Mouse (Mus musculus): ENCODE data around the gene Smyd3. TPM values are rescaled to one million over a fixed set of nuclear protein-coding genes. Genes with fewer than 3 reads are reported as not detected.
"Not testable (repeated sequence)": the region's sequence is repeated elsewhere in the genome, so short reads cannot be mapped to it uniquely, and the experiment has no call there.

Smyd3 gene
- polyA plus RNA-seq, 1 experiment from 2014 or later = 18.3 TPM

DNA sequence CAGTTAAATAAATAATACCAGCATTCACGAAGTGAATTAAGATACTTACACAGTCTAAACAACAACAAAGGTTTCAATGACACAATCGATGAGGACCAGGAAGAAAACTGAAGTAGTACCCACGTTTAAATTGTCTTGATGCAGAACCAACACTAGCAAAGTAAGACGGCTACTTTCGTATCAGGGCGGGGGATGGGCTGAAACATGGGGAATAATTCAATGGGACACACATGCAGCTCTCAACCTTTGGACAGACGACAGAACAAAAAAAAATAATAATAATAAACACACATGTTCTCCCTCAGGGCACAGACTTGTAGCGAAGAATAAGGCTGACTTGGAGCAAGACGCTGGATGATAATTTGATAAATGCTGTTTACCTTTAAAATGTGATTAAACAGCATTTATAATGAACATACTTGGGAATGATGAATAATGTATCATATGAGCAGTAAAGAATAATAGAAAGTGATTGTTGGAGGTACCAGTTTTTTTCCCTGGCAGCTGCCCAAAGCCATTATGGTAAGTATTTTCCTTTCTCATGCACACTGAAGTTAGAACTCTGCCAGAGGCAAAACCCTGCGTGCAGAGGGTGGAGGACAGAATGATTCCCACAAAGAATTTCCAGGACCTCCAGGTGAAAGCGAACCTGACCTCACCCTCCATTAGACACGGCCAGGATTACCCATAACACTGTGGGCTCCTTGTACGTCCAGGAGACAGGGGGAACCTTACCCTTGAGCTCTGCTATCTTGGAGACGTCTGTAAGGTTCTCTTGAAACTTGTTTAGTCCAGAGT is 340.8 kb downstream of the Smyd3 start:
- Histone ChIP-seq H3K36me3 (ENCODE audit: insufficient read depth, low read length) (no peaks in the 10 kb centered on the region), H3K4me3 (replicated peaks; ENCODE audit: low read depth, low read length) (no peak overlapping the region), H3K4me1 (replicated peaks; ENCODE audit: insufficient read depth, low read length) (0 out of 2 replicates have a peak, but pooled peaks cover 3% of the 10 kb centered on the region), H3K27ac (no peak overlapping the region), H3K9me3 (replicated peaks; ENCODE audit: low read length) (no peaks in the 10 kb centered on the region), H3K9ac (ENCODE audit: low read depth, low read length) (no peak overlapping the region), H3K4me2 (ENCODE audit: low read length) (no peak overlapping the region), H3K27me3 (ENCODE audit: insufficient read depth, low read length) (no peaks in the 10 kb centered on the region)
- DNase-seq (ENCODE audit: low spot score) = no peak
- 62% methylated on average over 14 of the region's 14 CpGs for WGBS
- TF ChIP-seq CTCF (IDR thresholded peaks at IDR 0.05; ENCODE audit: low read depth) = no peak
- no peak for ATAC-seq (replicated peaks; ENCODE audit: low FRiP score, low read depth)

DNA sequence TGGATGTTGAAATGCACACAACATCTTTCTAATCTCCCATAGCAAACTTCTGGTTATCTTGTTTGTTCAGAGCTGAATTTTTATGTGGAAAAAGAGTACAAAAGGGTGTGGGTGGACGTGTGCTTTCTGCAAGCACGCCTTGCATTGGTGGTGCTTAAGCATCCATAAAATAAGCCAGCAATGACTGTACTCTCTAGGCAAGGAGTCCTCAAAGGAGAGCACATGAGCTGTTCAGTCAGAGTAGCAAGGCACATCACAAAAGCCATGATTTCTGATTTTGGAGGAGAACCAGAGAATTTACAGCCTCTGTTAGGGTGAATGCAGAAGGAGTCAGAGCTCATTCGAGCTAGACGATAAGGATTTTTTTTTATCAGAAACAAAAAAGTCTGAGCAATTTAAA is 343.6 kb downstream of the Smyd3 start:
- Histone ChIP-seq H3K4me3 (replicated peaks; ENCODE audit: low read depth, low read length) (no peak overlapping the region), H3K9ac (ENCODE audit: low read depth, low read length) (no peak overlapping the region), H3K27me3 (ENCODE audit: insufficient read depth, low read length) (no peaks in the 10 kb centered on the region), H3K27ac (no peak overlapping the region), H3K4me1 (replicated peaks; ENCODE audit: insufficient read depth, low read length) (0 out of 2 replicates have a peak, but pooled peaks cover 3% of the 10 kb centered on the region), H3K9me3 (replicated peaks; ENCODE audit: low read length) (no peaks in the 10 kb centered on the region), H3K36me3 (ENCODE audit: insufficient read depth, low read length) (no peaks in the 10 kb centered on the region), H3K4me2 (ENCODE audit: low read length) (no peak overlapping the region)
- no peak for DNase-seq (ENCODE audit: low spot score)
- ATAC-seq (replicated peaks; ENCODE audit: low FRiP score, low read depth) = no peak
- no peak for TF ChIP-seq CTCF (IDR thresholded peaks at IDR 0.05; ENCODE audit: low read depth)
- WGBS = 39% methylated on average over 4 of the region's 4 CpGs

DNA sequence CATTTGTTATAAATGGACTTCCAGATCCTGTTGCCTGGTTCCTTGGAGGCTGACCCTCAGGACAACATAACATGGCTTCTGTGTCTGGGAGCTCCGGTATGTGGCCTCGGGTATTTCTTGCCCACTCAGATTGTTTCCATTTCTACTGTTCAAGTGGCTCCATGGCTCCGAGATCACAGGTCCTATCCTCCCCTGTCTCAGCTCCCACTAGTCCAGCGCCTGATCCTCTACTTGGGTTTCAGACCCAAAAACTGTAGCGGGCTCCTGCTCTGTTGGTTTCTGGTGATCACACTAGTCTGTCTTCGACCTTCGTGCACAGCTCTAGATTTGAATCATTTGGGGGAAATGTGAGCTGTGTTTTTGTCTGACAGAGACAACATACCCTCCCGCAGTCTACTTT is 347.3 kb downstream of the Smyd3 start:
- 57% methylated on average over 8 of the region's 8 CpGs for WGBS
- peak; percentile 71 for DNase-seq (ENCODE audit: low spot score)
- no peaks in the 10 kb centered on the region for H3K36me3 ChIP-seq (ENCODE audit: insufficient read depth, low read length)
- ATAC-seq (replicated peaks; ENCODE audit: low FRiP score, low read depth) = no peak
- H3K9ac ChIP-seq (ENCODE audit: low read depth, low read length) = no peak overlapping the region
- no peak for TF ChIP-seq CTCF (IDR thresholded peaks at IDR 0.05; ENCODE audit: low read depth)
- H3K27ac ChIP-seq = no peak overlapping the region
- no peaks in the 10 kb centered on the region for H3K27me3 ChIP-seq (ENCODE audit: insufficient read depth, low read length)
- no peaks in the 10 kb centered on the region for H3K9me3 ChIP-seq (replicated peaks; ENCODE audit: low read length)
- H3K4me3 ChIP-seq (replicated peaks; ENCODE audit: low read depth, low read length) = no peak overlapping the region
- H3K4me2 ChIP-seq (ENCODE audit: low read length) = no peak overlapping the region
- 0 out of 2 replicates have a peak, but pooled peaks cover 3% of the 10 kb centered on the region for H3K4me1 ChIP-seq (replicated peaks; ENCODE audit: insufficient read depth, low read length)

DNA sequence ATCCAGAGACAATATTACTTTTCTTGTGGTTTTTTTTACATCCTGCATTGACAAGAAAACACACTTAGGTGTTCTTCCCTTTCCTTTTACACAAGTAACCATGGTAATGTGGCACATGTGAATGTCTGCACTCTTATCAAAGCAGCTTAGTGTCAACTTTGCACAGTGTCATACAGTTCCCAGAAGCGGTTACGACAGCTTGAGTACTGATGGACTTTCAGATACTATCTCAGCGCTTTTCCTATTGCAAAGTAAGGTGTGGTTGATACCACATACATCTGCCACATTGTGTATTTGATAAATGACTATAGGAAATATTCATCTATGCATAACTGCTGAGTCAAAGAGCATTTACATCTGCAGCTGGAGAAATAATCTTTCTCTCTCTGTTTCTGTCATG is 348.1 kb downstream of the Smyd3 start:
- H3K36me3 ChIP-seq (ENCODE audit: insufficient read depth, low read length) = no peaks in the 10 kb centered on the region

DNA sequence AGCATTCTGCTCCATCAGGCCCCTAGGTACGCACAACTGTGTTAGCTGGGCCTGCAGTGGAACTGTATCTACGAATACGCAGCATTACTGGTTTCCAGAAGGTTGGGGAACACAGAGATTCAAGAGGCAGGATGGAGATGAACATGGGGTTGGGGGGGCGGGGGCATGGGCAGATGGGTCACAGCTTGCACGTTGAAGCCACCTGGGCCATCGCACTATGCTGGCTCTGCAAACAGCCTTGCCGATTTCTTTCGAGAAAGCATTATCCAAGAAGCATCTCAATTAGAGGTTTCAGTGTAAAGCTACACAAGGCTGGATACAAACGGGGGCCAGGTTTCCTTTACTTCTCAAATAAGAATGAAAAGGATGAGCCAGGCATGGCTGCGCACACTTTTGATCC is 348.7 kb downstream of the Smyd3 start:
- WGBS = 91% methylated on average over 10 of the region's 10 CpGs
- H3K4me2 ChIP-seq (ENCODE audit: low read length) = no peak overlapping the region
- no peak overlapping the region for H3K9ac ChIP-seq (ENCODE audit: low read depth, low read length)
- H3K9me3 ChIP-seq (replicated peaks; ENCODE audit: low read length) = no peaks in the 10 kb centered on the region
- H3K4me3 ChIP-seq (replicated peaks; ENCODE audit: low read depth, low read length) = no peak overlapping the region
- no peaks in the 10 kb centered on the region for H3K36me3 ChIP-seq (ENCODE audit: insufficient read depth, low read length)
- H3K27me3 ChIP-seq (ENCODE audit: insufficient read depth, low read length) = no peaks in the 10 kb centered on the region
- no peak for DNase-seq (ENCODE audit: low spot score)
- 0 out of 2 replicates have a peak, but pooled peaks cover under 1% of the 10 kb centered on the region for H3K4me1 ChIP-seq (replicated peaks; ENCODE audit: insufficient read depth, low read length)
- no peak for ATAC-seq (replicated peaks; ENCODE audit: low FRiP score, low read depth)
- TF ChIP-seq CTCF (IDR thresholded peaks at IDR 0.05; ENCODE audit: low read depth) = no peak
- no peak overlapping the region for H3K27ac ChIP-seq

More for the DNA sequence above, 348.1 kb downstream of the Smyd3 start:
- no peak for DNase-seq (ENCODE audit: low spot score)
- Histone ChIP-seq H3K4me2 (ENCODE audit: low read length) (no peak overlapping the region), H3K27ac (no peak overlapping the region), H3K9me3 (replicated peaks; ENCODE audit: low read length) (no peaks in the 10 kb centered on the region), H3K9ac (ENCODE audit: low read depth, low read length) (no peak overlapping the region), H3K27me3 (ENCODE audit: insufficient read depth, low read length) (no peaks in the 10 kb centered on the region), H3K4me1 (replicated peaks; ENCODE audit: insufficient read depth, low read length) (0 out of 2 replicates have a peak, but pooled peaks cover 3% of the 10 kb centered on the region), H3K4me3 (replicated peaks; ENCODE audit: low read depth, low read length) (no peak overlapping the region)
- no peak for ATAC-seq (replicated peaks; ENCODE audit: low FRiP score, low read depth)
- TF ChIP-seq CTCF (IDR thresholded peaks at IDR 0.05; ENCODE audit: low read depth) = no peak
- 87% methylated on average over 3 of the region's 3 CpGs for whole genome bisulfite sequencing

DNA sequence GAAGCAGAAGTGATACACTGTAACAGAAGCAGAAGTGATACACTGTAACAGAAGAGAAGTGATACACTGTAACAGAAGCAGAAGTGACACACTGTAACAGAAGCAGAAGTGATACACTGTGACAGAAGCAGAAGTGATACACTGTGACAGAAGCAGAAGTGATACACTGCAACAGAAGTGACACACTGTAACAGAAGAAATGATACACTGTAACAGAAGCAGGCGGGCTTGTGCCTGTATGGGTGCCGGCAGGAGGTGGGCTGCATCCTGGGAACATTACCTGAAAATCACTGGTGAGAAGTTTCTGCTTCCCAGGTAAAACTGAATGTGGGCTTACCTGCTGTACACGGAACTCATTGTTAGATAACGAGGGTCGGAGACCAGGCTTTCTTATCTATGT is 353.6 kb downstream of the Smyd3 start:
- not testable (repeated sequence) for H3K9ac ChIP-seq (ENCODE audit: low read depth, low read length); H3K4me2 ChIP-seq (ENCODE audit: low read length); DNase-seq (ENCODE audit: low spot score); H3K27me3 ChIP-seq (ENCODE audit: insufficient read depth, low read length); H3K4me3 ChIP-seq (replicated peaks; ENCODE audit: low read depth, low read length); ATAC-seq (replicated peaks; ENCODE audit: low FRiP score, low read depth); H3K27ac ChIP-seq; H3K36me3 ChIP-seq (ENCODE audit: insufficient read depth, low read length); H3K9me3 ChIP-seq (replicated peaks; ENCODE audit: low read length); H3K4me1 ChIP-seq (replicated peaks; ENCODE audit: insufficient read depth, low read length)
- WGBS = 89% methylated on average over 5 of the region's 5 CpGs

DNA sequence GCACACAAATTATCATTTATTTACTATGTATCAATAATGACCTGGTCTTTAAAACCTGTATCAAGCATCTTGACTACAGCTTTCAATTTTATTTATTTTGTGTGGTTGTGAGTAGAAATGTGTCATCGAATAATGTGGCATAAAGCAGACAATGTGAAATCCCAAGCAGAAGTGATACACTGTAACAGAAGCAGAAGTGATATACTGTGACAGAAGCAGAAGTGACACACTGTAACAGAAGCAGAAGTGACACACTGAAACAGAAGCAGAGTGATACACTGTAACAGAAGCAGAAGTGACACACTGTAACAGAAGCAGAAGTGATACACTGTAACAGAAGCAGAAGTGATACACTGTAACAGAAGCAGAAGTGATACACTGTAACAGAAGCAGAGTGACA is 355.1 kb downstream of the Smyd3 start:
- not testable (repeated sequence) for H3K27ac ChIP-seq; H3K36me3 ChIP-seq (ENCODE audit: insufficient read depth, low read length); H3K9me3 ChIP-seq (replicated peaks; ENCODE audit: low read length); H3K4me3 ChIP-seq (replicated peaks; ENCODE audit: low read depth, low read length); H3K4me1 ChIP-seq (replicated peaks; ENCODE audit: insufficient read depth, low read length); H3K9ac ChIP-seq (ENCODE audit: low read depth, low read length); ATAC-seq (replicated peaks; ENCODE audit: low FRiP score, low read depth); H3K27me3 ChIP-seq (ENCODE audit: insufficient read depth, low read length); DNase-seq (ENCODE audit: low spot score); H3K4me2 ChIP-seq (ENCODE audit: low read length)
- 90% methylated on average over 1 of the region's 1 CpGs for WGBS
